Mouse (Mus musculus): ENCODE measurements around the gene Olfr1215. TPM values are rescaled to one million over a fixed set of nuclear protein-coding genes. Genes with fewer than 3 reads are reported as not detected.
"Not testable (repeated sequence)": the region's sequence is repeated elsewhere in the genome, so short reads cannot be mapped to it uniquely, and the experiment has no call there.

Gene Olfr1215
- not detected in 2 replicates for polyA plus RNA-seq (2015; fragmentation: Nextera tagmentation; extraction: Ambion mirVana)

DNA sequence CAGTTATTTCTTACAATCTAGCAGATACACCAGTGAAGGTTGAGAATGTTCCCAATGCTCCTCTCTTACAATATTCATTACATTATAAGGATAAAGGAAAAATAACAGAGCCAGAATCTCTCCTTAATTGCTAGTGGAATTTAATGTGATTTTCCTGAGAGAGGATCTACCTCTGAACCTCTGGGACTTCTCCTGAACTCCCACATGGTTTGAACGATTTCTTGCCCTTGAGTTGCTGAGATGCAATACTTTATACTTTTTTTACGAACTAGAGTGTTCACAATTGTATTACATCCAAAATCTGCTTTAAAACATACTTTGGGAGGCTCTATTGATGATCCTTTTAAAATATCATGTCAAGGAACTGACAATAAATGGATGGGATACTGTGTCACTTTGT, at the start of gene Olfr1215:
Gene Olfr1215, minus strand, starts transcription at position 101 of the 400 bp plus-strand sequence.
- WGBS, result 74% methylated on average over 2 of the region's 2 CpGs
- Histone ChIP-seq H3K36me3 (ENCODE audit: control insufficient read depth, insufficient read depth) (no peaks in the 10 kb centered on the region), H3K4me1 (replicated peaks; ENCODE audit: control insufficient read depth, insufficient read depth, low read length) (no peaks in the 10 kb centered on the region), H3K9ac (ENCODE audit: low read depth, low read length) (no peak within 1 kb of the TSS), H3K27ac (ENCODE audit: low read depth, low read length) (no peak within 1 kb of the TSS), H3K9me3 (ENCODE audit: control insufficient read depth) (no peaks in the 10 kb centered on the region), H3K4me3 (ENCODE audit: low read depth, low read length) (no peak within 1 kb of the TSS), H3K27me3 (replicated peaks; ENCODE audit: control insufficient read depth, insufficient read depth, low read length) (no peaks in the 10 kb centered on the region), H3K4me2 (replicated peaks; ENCODE audit: low read depth) (no peak within 1 kb of the TSS)
- TF ChIP-seq CTCF (IDR thresholded peaks at IDR 0.05; ENCODE audit: low read depth), result no peak
- no peak for ATAC-seq

DNA sequence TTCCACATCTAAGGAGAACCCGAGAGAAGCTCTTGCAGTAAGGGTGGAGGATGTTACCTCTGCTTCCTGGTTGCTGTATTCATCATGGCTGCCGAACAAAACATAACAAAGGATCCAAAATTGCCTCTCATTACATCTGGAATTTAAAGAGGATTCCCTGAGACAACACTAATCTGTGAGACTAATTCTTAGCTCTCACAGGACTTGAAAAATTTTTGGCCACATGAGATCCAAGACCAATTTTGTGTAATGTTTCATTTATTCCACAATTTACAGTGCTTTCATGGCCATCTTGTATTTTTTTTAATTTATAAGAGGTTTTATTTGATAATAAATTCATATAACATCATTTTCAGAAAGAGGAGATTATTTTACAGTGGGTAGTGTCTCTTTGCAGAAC, 25.2 kb upstream of the Olfr1215 start, which contains the start of gene Olfr1217:
Gene Olfr1217, minus strand, starts transcription at position 101 of the 400 bp plus-strand sequence.
- Histone ChIP-seq H3K4me2 (replicated peaks; ENCODE audit: low read depth) (no peak within 1 kb of the TSS), H3K36me3 (ENCODE audit: control insufficient read depth, insufficient read depth) (no peaks in the 10 kb centered on the region), H3K4me3 (ENCODE audit: low read depth, low read length) (no peak within 1 kb of the TSS), H3K4me1 (replicated peaks; ENCODE audit: control insufficient read depth, insufficient read depth, low read length) (no peaks in the 10 kb centered on the region), H3K27ac (ENCODE audit: low read depth, low read length) (no peak within 1 kb of the TSS), H3K9me3 (ENCODE audit: control insufficient read depth) (no peaks in the 10 kb centered on the region), H3K9ac (ENCODE audit: low read depth, low read length) (no peak within 1 kb of the TSS), H3K27me3 (replicated peaks; ENCODE audit: control insufficient read depth, insufficient read depth, low read length) (no peaks in the 10 kb centered on the region)
- WGBS, result 65% methylated on average over 2 of the region's 2 CpGs
- ATAC-seq, result no peak
- TF ChIP-seq CTCF (IDR thresholded peaks at IDR 0.05; ENCODE audit: low read depth), result no peak

DNA sequence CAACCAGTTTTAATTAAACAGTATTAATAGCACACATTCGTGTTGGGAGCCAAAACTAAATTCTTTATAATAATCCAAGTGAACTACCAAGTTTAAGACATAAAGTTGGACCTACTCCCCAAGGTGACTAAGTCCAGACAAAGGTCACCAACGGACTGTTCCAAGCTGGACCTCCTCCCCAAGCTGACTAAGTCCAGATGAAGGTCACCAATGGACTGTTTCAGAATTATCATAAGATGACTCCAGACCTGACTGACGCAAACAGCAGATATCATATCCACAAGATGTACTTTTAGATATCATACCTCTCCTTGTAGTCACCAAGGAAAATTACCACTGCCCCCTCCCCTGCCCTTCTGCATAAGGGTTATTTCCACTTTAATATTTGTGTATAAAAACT, 14.7 kb upstream of the Olfr1215 start:
- ATAC-seq; H3K4me3 ChIP-seq (ENCODE audit: low read depth, low read length); H3K36me3 ChIP-seq (ENCODE audit: control insufficient read depth, insufficient read depth); H3K4me2 ChIP-seq (replicated peaks; ENCODE audit: low read depth); H3K9ac ChIP-seq (ENCODE audit: low read depth, low read length); H3K9me3 ChIP-seq (ENCODE audit: control insufficient read depth); H3K27ac ChIP-seq (ENCODE audit: low read depth, low read length); H3K4me1 ChIP-seq (replicated peaks; ENCODE audit: control insufficient read depth, insufficient read depth, low read length); H3K27me3 ChIP-seq (replicated peaks; ENCODE audit: control insufficient read depth, insufficient read depth, low read length): not testable (repeated sequence)
- WGBS, result 65% methylated on average over 3 of the region's 3 CpGs

DNA sequence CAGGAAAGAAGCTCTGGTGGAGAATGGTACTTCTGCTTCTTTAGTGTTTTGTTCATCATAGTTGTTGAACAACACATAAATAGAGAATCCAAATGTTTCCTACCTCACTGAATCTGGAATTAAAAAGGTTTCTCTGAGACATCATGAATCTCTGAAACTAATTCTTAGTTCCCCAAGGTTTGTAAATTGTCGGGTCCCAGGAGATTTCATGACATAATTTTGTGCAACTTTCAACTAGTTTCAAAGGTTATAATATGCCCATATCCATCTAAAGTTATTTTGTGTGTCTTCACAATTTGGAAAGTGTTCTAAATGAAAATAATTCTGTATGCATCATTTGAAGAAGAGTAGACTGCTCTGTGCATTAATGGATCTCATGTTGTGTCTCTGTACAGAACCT, 11.5 kb upstream of the Olfr1215 start, which contains the start of gene Olfr1216:
Gene Olfr1216, minus strand, starts transcription at position 101 of the 400 bp plus-strand sequence.
- Histone ChIP-seq H3K36me3 (ENCODE audit: control insufficient read depth, insufficient read depth) (no peaks in the 10 kb centered on the region), H3K4me2 (replicated peaks; ENCODE audit: low read depth) (no peak within 1 kb of the TSS), H3K9ac (ENCODE audit: low read depth, low read length) (no peak within 1 kb of the TSS), H3K4me1 (replicated peaks; ENCODE audit: control insufficient read depth, insufficient read depth, low read length) (no peaks in the 10 kb centered on the region), H3K27ac (ENCODE audit: low read depth, low read length) (no peak within 1 kb of the TSS), H3K27me3 (replicated peaks; ENCODE audit: control insufficient read depth, insufficient read depth, low read length) (no peaks in the 10 kb centered on the region), H3K9me3 (ENCODE audit: control insufficient read depth) (no peaks in the 10 kb centered on the region), H3K4me3 (ENCODE audit: low read depth, low read length) (no peak within 1 kb of the TSS)
- no peak for TF ChIP-seq CTCF (IDR thresholded peaks at IDR 0.05; ENCODE audit: low read depth)
- WGBS, result 82% methylated on average over 1 of the region's 1 CpGs
- no peak for ATAC-seq

DNA sequence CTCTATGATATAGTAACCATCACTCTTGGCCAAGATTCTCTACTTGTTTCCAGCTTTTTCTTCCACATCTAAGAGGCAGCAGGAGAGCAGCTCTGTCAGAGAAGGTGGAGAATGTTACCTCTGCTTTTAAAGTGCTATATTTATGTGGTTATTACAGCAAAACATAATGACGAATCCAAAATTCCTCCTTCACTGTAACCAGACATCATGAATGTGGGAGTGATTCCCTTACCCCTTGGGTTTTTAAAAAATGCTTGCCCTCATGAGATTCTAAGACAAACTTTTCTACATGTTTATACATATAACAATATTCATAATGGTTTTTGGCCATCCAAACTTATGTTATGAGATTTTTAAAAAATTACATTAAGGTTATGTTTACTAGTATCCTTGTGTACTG, 14.2 kb downstream of the Olfr1215 start, which contains the start of gene Olfr1214:
Gene Olfr1214, minus strand, starts transcription at position 101 of the 400 bp plus-strand sequence.
- H3K9me3 ChIP-seq (ENCODE audit: control insufficient read depth), result no peaks in the 10 kb centered on the region
- H3K4me1 ChIP-seq (replicated peaks; ENCODE audit: control insufficient read depth, insufficient read depth, low read length), result no peaks in the 10 kb centered on the region
- H3K4me3 ChIP-seq (ENCODE audit: low read depth, low read length), result no peak within 1 kb of the TSS
- TF ChIP-seq CTCF (IDR thresholded peaks at IDR 0.05; ENCODE audit: low read depth), result no peak
- no peak within 1 kb of the TSS for H3K9ac ChIP-seq (ENCODE audit: low read depth, low read length)
- 76% methylated on average over 1 of the region's 1 CpGs for WGBS
- no peak for ATAC-seq
- no peak within 1 kb of the TSS for H3K27ac ChIP-seq (ENCODE audit: low read depth, low read length)
- no peaks in the 10 kb centered on the region for H3K36me3 ChIP-seq (ENCODE audit: control insufficient read depth, insufficient read depth)
- no peak within 1 kb of the TSS for H3K4me2 ChIP-seq (replicated peaks; ENCODE audit: low read depth)
- H3K27me3 ChIP-seq (replicated peaks; ENCODE audit: control insufficient read depth, insufficient read depth, low read length), result no peaks in the 10 kb centered on the region

DNA sequence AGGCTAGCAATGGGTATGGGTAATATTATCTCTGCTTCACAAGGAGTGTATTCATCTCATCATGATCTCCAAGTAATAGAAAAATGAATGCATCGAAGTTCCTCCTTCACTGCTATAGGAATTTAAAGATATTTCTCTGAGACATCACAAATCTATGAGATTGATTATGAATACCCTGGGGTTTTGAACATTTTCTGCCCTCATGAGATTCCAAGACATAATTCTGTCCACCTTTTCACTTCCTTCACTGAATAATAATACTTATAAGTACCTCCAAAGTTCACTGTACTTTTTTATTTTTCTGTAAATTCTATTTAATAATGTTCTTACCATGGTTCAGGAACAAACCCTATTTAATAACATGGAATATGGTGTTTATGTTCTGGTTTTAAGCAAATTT, 26.6 kb downstream of the Olfr1215 start, which contains the start of gene Gm13762:
Gene Gm13762, minus strand, starts transcription at position 101 of the 400 bp plus-strand sequence.
- H3K27me3 ChIP-seq (replicated peaks; ENCODE audit: control insufficient read depth, insufficient read depth, low read length), result no peaks in the 10 kb centered on the region
- H3K36me3 ChIP-seq (ENCODE audit: control insufficient read depth, insufficient read depth), result no peaks in the 10 kb centered on the region
- no peak within 1 kb of the TSS for H3K9ac ChIP-seq (ENCODE audit: low read depth, low read length)
- no peak within 1 kb of the TSS for H3K27ac ChIP-seq (ENCODE audit: low read depth, low read length)
- H3K4me3 ChIP-seq (ENCODE audit: low read depth, low read length), result no peak within 1 kb of the TSS
- TF ChIP-seq CTCF (IDR thresholded peaks at IDR 0.05; ENCODE audit: low read depth), result no peak
- no peak for ATAC-seq
- 78% methylated on average over 1 of the region's 1 CpGs for WGBS
- H3K4me2 ChIP-seq (replicated peaks; ENCODE audit: low read depth), result no peak within 1 kb of the TSS
- no peaks in the 10 kb centered on the region for H3K9me3 ChIP-seq (ENCODE audit: control insufficient read depth)
- no peaks in the 10 kb centered on the region for H3K4me1 ChIP-seq (replicated peaks; ENCODE audit: control insufficient read depth, insufficient read depth, low read length)

DNA sequence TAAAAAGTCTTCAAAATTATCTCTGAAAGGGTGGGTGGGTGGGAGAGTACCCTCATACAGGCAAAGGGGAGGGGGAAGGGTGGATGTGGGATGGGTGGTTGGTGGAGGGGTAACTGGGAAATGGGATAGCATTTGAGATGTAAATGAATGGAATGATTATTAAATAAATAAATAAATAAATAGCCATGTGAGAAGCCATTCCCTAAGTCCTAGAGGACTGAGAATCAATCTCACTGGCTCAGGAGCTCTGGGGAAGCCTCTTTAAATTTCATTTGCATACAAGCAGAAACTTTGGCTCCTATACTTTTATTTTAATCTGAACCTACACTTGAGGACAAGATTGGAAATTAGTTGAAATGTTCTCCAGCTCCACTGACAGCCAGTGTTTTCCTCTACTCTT, 53.1 kb downstream of the Olfr1215 start, which contains the start of gene Olfr1212:
Gene Olfr1212, plus strand, starts transcription at position 301 of the 400 bp plus-strand sequence.
- Histone ChIP-seq H3K9me3 (ENCODE audit: control insufficient read depth) (no peaks in the 10 kb centered on the region), H3K4me2 (replicated peaks; ENCODE audit: low read depth) (no peak within 1 kb of the TSS), H3K4me1 (replicated peaks; ENCODE audit: control insufficient read depth, insufficient read depth, low read length) (no peaks in the 10 kb centered on the region), H3K27ac (ENCODE audit: low read depth, low read length) (no peak within 1 kb of the TSS), H3K9ac (ENCODE audit: low read depth, low read length) (no peak within 1 kb of the TSS), H3K27me3 (replicated peaks; ENCODE audit: control insufficient read depth, insufficient read depth, low read length) (no peaks in the 10 kb centered on the region), H3K36me3 (ENCODE audit: control insufficient read depth, insufficient read depth) (no peaks in the 10 kb centered on the region), H3K4me3 (ENCODE audit: low read depth, low read length) (no peak within 1 kb of the TSS)
- no peak for ATAC-seq
- no peak for TF ChIP-seq CTCF (IDR thresholded peaks at IDR 0.05; ENCODE audit: low read depth)

Other genes starting within 250 kb of the Olfr1215 start
- gene Olfr1199, start 246.5 kb downstream of the Olfr1215 start, polyA plus RNA-seq (2015; fragmentation: Nextera tagmentation; extraction: Ambion mirVana), result not detected in 2 replicates
- gene Olfr1200, start 236.5 kb downstream of the Olfr1215 start, polyA plus RNA-seq (2015; fragmentation: Nextera tagmentation; extraction: Ambion mirVana), result not detected in 2 replicates
- gene Olfr1201, start 213.9 kb downstream of the Olfr1215 start, polyA plus RNA-seq (2015; fragmentation: Nextera tagmentation; extraction: Ambion mirVana), result not detected in 2 replicates
- gene Olfr1202, start 192.5 kb downstream of the Olfr1215 start, polyA plus RNA-seq (2015; fragmentation: Nextera tagmentation; extraction: Ambion mirVana), result not detected in 2 replicates
- not detected in 2 replicates for gene Olfr1205, start 177.2 kb downstream of the Olfr1215 start, polyA plus RNA-seq (2015; fragmentation: Nextera tagmentation; extraction: Ambion mirVana)
- not detected in 2 replicates for gene Olfr1204, start 157.7 kb downstream of the Olfr1215 start, polyA plus RNA-seq (2015; fragmentation: Nextera tagmentation; extraction: Ambion mirVana)
- not detected in 2 replicates for gene Olfr1206, start 143.7 kb downstream of the Olfr1215 start, polyA plus RNA-seq (2015; fragmentation: Nextera tagmentation; extraction: Ambion mirVana)
- gene Olfr1208, start 104.7 kb downstream of the Olfr1215 start, polyA plus RNA-seq (2015; fragmentation: Nextera tagmentation; extraction: Ambion mirVana), result not detected in 2 replicates
- not detected in 2 replicates for gene Olfr1209, start 91.8 kb downstream of the Olfr1215 start, polyA plus RNA-seq (2015; fragmentation: Nextera tagmentation; extraction: Ambion mirVana)
- gene Olfr1211, start 68.9 kb downstream of the Olfr1215 start, polyA plus RNA-seq (2015; fragmentation: Nextera tagmentation; extraction: Ambion mirVana), result not detected in 2 replicates
- gene Olfr1212, start 53.0 kb downstream of the Olfr1215 start, polyA plus RNA-seq (2015; fragmentation: Nextera tagmentation; extraction: Ambion mirVana), result not detected in 2 replicates
- gene Gm13762, start 26.7 kb downstream of the Olfr1215 start, polyA plus RNA-seq (2015; fragmentation: Nextera tagmentation; extraction: Ambion mirVana), result not detected in 2 replicates
- gene Olfr1214, start 14.3 kb downstream of the Olfr1215 start, polyA plus RNA-seq (2015; fragmentation: Nextera tagmentation; extraction: Ambion mirVana), result not detected in 2 replicates
- not detected in 2 replicates for gene Olfr1216, start 11.4 kb upstream of the Olfr1215 start, polyA plus RNA-seq (2015; fragmentation: Nextera tagmentation; extraction: Ambion mirVana)
- gene Olfr1217, start 25.1 kb upstream of the Olfr1215 start, polyA plus RNA-seq (2015; fragmentation: Nextera tagmentation; extraction: Ambion mirVana), result not detected in 2 replicates
- gene Olfr1218, start 54.2 kb upstream of the Olfr1215 start, polyA plus RNA-seq (2015; fragmentation: Nextera tagmentation; extraction: Ambion mirVana), result not detected in 2 replicates
- not detected in 2 replicates for gene Olfr1219, start 76.5 kb upstream of the Olfr1215 start, polyA plus RNA-seq (2015; fragmentation: Nextera tagmentation; extraction: Ambion mirVana)
- gene Olfr1220, start 99.9 kb upstream of the Olfr1215 start, polyA plus RNA-seq (2015; fragmentation: Nextera tagmentation; extraction: Ambion mirVana), result not detected in 2 replicates
- not detected in 2 replicates for gene Olfr1221, start 110.3 kb upstream of the Olfr1215 start, polyA plus RNA-seq (2015; fragmentation: Nextera tagmentation; extraction: Ambion mirVana)
- not detected in 2 replicates for gene Olfr1222, start 126.1 kb upstream of the Olfr1215 start, polyA plus RNA-seq (2015; fragmentation: Nextera tagmentation; extraction: Ambion mirVana)
- not detected in 2 replicates for gene Olfr1223, start 144.6 kb upstream of the Olfr1215 start, polyA plus RNA-seq (2015; fragmentation: Nextera tagmentation; extraction: Ambion mirVana)
- gene Olfr1224-ps1, start 157.1 kb upstream of the Olfr1215 start, polyA plus RNA-seq (2015; fragmentation: Nextera tagmentation; extraction: Ambion mirVana), result not detected in 2 replicates
- gene Olfr1225, start 167.7 kb upstream of the Olfr1215 start, polyA plus RNA-seq (2015; fragmentation: Nextera tagmentation; extraction: Ambion mirVana), result not detected in 2 replicates
- not detected in 2 replicates for gene Olfr1226, start 193.1 kb upstream of the Olfr1215 start, polyA plus RNA-seq (2015; fragmentation: Nextera tagmentation; extraction: Ambion mirVana)
- gene Olfr1228, start 247.1 kb upstream of the Olfr1215 start, polyA plus RNA-seq (2015; fragmentation: Nextera tagmentation; extraction: Ambion mirVana), result not detected in 2 replicates

Data from intestine, postnatal 0 days (tissue).